Mouse (Mus musculus) frontal cortex, postnatal 25 days (tissue): ENCODE data around the gene Col6a4.
A peak's percentile ranks its signal among the peaks of the same experiment; 100 is the strongest.

Experiments
- DNase-seq, 2 experiments: peaks; one replicate each; pipeline ENCODE4 v3.0.0; 2022; ENCODE audit warnings: low spot score in 2 of 2

Col6a4 gene

DNA sequence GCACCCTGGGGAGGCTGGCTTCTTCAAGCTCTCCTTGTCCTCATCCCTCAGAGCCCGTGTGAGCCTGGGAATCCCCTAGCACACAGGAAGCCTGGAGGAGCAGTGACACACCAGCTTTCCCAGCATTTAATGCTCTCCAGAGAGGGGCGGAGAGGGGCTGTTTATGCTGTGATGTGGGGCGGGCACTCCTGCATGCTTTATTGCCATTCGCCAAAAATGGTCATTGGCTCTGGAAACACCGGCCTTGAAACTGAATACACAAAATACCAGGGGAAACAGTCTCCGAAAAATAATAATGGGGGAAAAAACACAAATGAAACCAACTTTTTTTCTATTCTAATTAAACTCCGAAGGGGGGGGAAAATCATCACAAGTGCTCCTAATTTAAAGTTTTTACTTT, at the start of gene Col6a4:
Gene Col6a4 (minus strand): TSS at position 101 of the 400 bp plus-strand sequence.
- no peak for DNase-seq

DNA sequence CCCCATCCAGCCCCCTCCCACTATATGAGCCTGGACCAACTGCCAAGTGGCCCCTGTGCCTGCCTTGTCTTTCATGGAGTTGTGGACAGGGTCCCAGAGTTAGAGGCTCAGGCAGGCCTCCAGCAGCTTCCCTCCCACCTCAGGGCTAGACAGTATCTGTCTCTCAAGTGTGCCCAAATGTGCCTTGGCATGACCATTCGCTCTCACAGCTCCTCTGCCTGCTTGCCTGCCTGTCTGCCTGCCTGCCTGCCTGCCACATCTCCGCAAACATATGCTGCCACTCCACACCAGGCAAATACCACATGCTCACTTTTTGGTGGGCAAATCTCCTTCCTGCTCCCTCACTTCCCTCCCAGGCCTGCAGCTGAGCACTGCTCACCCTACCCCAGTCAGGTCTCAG, 49.0 kb upstream of the Col6a4 start:
- no peak for DNase-seq

DNA sequence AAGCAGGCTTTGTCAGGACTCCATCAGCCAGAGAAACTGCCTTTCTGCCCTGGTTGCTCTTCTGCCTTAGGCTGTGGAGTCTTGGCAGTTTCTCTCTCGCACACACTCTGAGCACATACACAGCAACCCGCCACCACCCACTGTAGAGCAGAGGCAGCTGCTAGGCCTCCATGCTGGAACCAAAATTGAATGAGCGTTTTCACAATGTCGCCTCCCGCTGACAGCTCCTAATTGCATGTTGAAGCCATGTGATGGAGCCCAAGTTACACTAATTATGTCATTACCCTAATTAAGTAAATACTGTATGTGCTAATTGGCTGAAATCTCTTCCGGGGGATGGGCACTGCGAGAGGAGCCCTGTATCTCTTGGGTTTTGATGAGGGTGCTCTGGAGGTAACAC, 47.6 kb upstream of the Col6a4 start:
- no peak for DNase-seq

DNA sequence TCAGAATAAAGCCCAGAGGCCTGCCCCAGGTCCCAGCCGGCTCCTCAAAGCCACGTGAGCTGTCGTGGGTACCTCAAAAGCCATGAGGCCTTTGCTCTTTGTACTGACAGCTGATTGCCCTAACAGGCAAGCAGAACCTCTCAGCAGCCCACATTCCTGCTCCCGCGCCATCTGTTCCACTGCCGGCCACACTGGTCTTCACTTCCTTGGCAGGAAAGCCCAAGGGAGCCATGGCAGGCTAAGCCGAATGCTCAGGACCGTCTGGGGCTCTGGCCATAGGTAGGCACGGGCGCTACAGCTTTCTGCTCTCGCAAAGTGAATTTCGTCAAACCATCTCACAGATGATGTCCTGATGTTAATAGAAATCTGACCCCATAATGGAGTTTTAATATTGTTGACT, 45.4 kb upstream of the Col6a4 start:
- DNase-seq, result no peak

DNA sequence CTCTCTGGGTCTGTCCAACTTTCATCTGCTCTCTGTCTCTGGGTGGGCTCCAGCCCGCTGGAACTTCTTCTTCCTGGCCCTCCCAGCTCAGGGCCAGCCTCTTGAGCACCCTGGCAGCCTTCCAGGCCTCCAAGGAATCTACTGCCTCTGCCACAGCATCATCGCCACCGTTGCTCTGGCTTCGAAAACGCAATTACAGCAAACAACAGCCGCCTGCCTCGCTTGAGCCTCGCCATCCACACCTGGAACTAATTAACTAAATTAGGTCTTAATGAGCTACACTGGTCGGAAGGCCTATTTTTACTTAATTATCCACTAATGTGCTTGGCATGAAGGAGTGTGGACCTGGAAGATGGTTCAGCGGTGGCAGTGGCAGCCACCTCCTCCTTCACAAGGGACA, 43.2 kb upstream of the Col6a4 start:
- no peak for DNase-seq

DNA sequence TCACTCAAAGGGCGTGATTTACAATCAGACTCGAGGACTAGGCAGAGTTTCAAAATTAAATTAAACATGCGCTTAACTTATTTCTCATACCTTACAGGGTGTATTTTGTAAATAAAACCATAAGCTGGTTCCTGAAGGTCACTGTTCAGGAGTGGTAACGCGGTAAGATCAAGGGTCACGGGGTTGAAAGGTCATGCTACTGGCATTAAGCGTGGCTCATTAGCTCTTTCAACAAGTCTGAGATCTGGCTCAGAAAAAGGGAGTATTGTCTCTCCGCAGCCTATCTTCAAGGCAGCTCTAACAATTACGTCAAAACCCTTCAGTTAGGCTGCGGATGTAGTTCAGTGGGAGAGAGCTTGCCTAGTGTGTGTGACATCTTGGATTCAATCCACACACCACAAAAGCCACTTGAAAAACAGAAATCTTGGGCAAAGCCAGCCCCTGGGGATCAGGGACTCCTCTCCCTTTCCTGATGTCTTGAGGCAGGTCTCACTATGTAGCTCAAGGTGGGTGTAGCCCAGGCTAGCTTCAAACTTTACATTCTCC, 41.2 kb upstream of the Col6a4 start:
- no peak for DNase-seq

DNA sequence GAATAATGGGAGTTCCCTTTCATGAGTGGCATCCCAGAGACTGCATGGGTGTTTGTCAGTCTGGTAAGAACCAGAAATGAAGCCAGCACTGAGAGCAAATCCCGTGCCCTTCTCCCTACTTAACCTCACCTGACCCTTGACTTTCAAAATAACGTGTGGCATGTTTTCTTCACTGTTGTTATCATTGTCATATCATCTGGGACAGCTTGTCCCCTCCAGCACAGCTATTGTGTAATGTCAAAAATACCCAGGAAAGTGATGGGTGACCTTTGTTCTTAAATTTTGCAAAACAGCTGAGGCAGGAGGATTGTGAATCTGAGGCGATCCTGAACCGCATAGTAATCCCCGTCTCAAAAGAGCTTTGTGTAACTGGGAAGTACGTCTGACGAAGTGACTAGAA, 33.7 kb upstream of the Col6a4 start:
- DNase-seq, result no peak

DNA sequence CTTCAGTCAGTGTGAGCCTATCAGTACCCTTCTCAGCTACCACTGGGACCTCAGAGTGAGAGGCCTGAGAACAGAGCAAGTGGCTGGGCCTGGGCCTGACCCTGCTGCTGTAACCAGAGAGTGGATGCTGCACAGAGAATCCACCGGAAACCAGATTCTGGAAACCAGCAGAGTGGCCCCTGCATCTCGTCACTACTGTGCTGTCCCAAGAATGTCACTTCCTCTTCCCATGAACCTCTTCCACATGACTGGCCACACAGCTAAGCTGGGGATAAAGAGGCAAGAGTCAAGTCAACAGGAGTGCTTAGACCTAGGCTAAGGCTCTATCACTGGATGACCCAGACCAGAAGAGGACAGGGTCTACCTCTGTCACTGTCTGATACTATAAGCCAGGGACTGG, 32.5 kb upstream of the Col6a4 start:
- DNase-seq, result no peak

DNA sequence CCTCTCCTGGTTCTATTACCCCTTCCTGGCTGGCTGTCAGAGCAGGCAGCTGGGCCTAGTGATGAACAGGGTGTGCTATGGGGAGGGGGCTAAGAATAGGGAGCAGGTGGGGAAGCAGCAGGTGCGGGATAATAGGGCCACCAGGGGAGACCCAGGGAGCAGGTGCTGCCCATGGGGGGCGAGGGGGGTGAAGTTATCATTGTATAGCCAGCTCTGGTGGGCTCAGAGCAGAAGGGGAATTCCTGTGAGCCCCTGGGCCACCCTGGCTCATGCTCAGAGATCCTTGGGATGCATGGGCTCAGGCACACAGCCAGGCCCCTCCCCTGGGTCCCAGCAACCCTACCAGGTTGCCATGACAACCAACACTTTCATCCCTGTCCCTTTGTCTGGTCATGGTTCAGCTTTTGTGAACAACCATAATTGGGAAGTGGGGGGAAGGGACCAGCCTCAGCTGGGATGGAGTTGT, 30.2 kb upstream of the Col6a4 start:
- no peak for DNase-seq

DNA sequence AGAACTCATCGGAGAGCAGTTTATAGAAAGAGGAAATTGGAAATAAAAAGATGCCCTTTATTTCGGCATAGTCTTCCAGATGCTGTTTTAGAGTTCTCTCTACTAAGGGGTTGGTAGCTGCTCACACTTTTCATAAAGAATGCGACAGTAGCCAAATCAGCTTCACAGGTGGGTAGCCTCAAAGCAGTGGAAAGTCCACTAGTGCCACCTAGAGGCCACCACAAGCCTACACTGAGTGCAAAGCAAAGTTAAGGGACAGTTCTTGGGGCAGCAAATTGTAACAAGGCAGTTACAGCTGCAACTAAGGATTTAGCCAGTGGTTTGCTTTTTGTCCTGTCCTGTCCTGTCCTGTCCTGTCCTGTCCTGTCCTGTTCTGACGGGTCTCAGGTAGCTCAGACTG, 27.0 kb upstream of the Col6a4 start:
- DNase-seq, result peak; percentile 17 to 20

DNA sequence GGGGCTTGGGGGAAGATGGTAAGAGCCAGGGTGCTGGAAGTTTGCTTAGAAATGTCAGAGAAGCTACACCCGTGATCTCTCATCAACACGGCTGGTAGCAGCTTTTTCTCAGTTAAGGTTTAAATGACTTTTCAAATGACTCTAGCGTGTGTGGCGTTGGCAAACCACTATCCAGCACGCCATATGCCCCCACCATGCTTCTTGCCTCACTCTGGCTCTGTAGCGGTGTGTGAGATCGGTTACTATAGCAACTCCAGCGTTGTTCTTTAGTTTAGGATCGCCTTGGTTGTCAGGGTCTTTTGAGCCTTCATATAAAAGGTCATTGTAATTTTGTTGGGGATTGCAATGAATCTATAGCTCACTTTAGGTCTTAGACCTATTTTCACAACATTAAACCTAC, 22.5 kb upstream of the Col6a4 start:
- no peak for DNase-seq

DNA sequence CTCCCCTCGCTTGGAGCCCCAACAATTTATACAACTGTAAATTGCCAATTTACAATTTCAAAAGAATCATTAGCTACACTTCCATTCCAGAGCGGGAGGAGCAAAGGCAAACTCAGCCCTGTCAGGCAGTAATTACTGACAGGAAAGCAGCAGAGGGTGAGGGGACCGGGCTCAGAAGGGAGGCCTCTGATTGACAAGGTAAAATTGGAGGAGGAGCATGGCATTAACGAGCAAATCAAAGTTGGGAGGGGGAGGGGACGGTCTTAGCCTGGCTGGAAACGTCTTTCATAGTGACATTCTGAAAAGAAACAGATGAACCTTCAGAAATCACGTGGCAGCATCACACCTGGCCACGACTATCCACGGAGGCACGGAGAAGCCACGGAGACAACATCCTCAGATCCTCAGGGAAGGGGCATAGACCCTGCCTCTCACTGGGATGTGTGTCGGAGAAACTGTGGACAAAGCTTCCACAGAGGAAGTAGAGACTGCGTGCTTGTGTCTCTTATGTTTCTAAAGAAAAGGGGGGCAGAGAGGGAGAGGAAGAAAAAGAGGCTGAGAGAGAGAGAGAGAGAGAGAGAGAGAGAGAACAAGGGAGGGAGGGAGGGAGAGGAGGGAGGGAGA, 19.3 kb upstream of the Col6a4 start:
- DNase-seq, result no peak

DNA sequence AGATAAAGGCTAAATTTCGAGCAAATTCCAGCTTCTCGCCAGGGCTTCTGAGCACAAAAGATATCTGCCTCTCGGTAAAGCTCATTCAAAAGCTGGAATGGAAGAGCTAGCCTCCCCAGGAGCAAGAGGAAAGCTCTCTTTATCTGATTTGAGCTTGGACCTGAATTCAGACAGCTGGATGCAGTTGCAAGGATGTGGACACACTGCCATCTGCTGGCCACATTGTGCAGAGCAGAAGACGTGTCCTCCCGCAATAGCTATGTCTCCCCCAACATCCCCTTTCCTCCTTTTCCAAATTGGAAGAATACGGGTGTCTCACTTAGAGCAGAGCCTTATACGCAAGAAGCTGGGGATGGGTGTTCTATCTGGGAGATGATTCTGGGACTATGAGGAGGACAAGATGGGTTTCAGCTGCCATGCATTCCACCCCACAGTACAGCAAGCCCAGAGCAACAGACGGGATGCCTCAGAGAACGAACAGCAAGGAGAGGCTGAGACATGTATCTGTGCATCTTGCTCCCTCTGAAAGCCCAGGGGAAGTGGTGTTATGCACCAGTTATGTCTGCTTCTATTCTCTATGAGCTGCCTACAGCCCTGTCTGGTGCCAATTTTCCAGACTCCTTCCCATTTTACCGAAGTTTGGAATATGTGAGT, 16.3 kb upstream of the Col6a4 start:
- peak; percentile 76 to 77 for DNase-seq

DNA sequence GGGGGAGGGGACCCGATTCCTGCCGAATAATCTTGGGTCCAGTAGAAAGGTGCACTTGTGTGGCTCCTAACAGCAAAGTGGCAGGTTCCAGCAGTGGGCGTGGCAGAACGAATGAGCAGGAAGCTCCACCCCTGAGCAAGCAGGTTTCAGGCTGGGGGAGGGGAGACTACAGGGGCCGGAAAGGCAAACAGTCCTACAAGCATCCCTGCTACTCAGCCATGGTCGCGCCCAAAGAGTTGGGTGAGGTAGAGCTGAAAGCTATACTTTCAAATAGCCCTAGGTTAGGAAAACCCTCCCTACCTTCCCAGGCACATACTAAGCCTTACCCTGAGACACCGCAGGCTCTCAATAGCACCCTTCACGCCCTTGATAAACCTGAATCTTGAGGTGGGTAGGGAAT, 9.7 kb upstream of the Col6a4 start:
- DNase-seq, result no peak

DNA sequence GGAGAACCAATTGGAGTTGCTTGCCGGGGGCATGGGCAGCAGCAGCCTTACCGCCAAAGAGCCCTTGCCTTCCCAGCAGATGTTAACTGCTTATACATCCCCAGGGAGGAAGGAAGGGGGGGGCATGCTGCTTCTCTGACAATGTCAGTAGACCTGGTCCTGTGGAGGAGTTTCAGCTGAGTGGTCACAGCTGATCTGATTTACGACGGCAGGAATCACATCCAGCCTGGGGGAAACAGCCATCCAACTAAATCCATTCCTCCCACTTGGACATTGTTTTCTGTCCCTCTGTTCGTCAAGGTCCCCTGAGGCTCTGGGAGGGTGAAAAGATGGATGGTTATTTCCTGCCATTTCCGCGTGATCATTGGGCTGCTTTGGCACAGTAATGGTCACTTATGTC, 7.8 kb upstream of the Col6a4 start:
- DNase-seq, result no peak

DNA sequence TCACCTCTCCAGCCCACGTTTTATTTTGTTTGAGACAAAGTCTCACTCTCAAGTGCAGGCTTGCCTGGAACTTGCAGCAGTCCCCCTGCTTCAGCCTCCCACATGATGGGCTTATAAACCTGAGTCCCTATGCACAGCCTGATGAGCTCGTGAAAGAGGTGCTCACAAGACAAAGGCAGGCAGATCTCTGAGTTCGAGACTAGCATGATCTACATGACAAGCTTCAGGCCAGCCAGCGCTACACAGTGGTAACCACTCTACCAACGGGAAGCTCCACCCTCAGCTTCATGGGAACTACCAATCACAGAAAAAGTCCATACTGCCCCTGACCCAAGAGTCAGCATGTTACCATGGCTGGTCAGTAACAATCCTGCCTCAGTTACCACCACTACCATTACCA, 4.6 kb upstream of the Col6a4 start:
- DNase-seq, result no peak

DNA sequence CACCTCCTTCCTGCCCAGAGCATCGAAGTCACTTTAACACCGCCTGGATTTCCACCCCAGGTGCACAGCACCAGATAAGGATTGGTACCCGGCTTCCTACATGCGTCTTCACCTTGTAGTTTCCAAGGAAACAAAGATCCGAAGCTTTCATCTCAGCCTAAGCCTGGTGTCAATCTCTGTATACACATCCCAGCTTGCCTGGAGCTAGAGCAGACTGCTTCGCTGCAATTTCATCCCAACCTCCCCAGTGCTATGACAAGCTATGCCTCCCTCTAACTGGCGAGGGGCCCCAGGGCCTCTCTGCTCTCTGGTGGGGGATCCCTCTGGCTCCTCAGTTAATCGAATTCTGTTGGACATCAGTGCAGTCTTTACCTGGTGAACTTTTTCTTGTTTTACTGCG, 3.7 kb upstream of the Col6a4 start:
- no peak for DNase-seq

DNA sequence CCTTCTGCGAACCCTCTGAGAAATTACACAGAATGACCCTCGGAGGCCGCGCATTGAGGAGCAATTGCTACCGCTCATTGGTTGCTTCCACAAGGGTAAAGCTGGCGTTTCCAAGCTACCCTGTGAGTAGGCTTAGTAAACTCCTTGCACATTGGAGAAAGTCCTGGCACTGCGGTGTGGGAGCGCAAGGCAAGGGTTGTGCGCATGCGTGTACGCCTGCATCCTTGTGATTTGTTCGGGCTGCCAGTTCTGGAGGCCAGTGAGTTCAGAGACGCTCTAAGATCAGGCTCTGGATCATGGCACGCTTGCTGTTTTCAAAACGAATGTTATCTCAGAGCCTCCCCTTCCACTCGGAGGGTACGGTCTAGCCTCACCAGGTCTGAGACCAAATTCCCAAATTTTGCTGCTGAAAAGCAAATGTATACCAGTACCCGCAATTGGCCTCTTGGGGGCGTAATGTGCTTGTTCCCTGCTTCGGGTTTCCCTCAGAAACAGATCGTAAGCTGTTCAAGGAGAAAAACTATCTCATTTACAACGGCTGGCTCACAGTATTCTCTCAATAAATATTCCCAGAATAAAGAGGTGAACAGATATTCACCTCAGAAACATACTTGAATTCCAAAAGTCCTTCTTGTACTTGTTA, 2.9 kb upstream of the Col6a4 start:
- DNase-seq, result no peak

DNA sequence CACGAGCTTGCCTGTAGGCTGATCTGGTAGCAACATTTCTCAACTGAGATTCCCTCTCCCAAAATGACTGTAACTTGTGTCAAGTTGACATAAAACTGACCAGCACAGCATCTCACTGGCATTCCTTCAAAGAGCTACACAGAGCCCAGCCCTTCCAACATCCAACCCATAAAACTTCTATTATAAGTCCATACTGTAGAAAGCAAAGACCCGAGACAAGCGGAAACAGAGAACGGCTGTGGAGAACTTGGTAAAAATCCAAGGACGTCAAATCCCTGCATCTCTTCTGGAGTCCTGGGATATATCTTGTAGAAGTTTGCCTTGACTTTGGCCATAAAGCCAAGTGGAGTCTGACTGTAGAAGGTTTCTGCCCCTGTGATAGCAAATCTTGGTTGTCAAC, 15.1 kb downstream of the Col6a4 start:
- no peak for DNase-seq

DNA sequence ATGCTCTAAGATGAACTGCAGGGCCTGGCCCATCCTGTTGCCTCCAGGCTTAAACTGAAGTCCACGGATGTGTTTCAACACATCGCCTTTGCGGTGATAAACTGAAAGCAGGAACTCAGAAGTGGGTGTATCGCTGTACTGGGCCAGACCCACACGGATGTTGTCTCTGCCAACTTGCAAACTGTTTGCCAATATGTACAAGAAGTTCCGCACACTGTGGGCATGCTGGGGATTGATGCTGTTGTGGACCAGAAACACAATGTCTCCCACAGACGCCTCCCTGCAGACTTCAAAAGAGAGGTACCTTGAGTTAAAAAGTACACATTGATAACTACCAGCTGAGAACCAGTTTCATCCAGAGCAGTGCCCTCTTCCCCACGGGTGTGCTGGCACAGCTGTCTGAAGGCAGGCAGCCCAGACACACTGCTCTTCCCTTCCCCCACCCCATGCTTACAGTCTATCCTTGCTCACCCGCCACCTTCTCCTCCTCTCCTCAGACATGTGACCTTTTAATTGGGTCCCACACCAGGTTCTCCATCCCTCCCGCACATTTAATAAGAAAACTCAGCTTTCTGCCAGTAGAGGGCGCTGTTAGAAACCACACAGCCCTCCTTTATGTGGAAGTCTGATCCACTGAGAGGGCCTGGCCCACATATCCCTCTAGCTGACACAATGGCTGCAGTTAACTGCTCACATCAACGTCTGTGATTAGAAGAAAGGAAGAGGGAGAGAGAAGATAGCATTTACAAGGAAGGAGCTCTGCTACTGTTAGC, 16.1 kb downstream of the Col6a4 start:
- no peak for DNase-seq

DNA sequence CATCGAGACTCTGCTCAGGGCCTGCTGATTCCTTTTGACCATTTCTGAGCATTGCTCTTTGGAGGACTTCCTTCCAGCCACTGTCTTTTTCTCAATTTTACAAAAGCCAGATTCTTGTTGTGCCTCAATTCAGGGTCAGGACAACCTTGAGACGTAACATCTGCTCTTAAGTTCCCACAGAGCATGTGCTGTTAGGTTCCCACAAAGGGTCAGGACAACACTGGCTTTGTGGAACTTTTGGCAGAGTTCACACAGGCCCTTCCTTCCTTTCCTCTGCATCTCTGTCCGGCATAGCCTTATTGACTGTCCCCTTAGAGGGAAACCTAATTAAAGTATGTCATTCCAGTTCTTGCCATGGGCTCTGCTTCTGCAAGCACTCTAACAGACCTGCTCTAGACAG, 18.6 kb downstream of the Col6a4 start:
- DNase-seq, result no peak

DNA sequence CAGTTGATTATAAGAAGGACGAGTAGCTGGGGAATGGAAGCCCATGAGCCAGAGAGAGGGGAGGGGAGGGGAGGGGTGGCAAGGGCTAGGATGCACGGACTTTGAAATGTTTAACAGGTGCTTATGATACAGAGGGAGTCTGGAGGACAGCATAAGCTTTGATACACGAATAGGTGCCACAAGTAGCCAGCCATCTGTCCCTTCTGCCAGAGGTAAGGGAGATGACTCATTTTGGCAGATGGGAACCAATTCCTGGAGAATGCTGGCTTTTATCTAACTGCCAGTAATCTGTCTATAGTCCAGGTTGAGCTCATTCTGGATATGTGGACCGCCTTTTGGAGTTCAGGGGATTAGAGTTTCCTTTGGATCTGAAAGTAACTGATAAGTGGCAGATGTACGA, 20.3 kb downstream of the Col6a4 start:
- no peak for DNase-seq
